Mouse (Mus musculus): ENCODE data around the gene Dpf3. TPM values are rescaled to one million over a fixed set of nuclear protein-coding genes. Genes with fewer than 3 reads are reported as not detected.

Dpf3 gene
- polyA plus RNA-seq, 1 experiment, result 4.0 TPM

DNA sequence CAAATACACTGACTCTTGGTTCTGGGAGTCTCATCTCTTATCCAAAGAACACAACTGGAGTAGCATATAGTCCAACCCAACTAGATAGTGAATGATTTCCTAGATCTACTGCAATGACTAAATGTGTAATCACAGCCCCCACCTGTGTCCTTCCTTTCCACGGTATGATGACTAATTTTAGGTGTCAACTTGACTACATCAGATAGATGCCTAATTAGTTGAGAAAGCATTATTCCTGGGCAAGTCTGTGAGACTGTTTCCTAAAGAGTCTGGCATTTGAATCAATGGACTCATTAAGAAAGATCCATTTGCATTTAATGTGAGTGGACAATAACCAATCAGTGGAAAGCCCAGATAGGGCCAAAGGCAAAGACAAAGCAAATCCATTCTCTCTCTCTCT is 307.7 kb downstream of the Dpf3 start:
- H3K27ac ChIP-seq (ENCODE audit: insufficient read depth, low read depth, low read length), result no peak overlapping the region
- H3K4me1 ChIP-seq (ENCODE audit: control insufficient read depth, insufficient read depth, low read length), result no peaks in the 10 kb centered on the region
- no peak for DNase-seq
- H3K36me3 ChIP-seq (ENCODE audit: control insufficient read depth, insufficient read depth, low read length), result no peaks in the 10 kb centered on the region
- TF ChIP-seq CTCF (conservative IDR thresholded peaks at IDR 0.05; ENCODE audit: insufficient read depth, insufficient read length, low read depth, low read length), result no peak
- no peaks in the 10 kb centered on the region for H3K27me3 ChIP-seq (replicated peaks; ENCODE audit: control insufficient read depth, insufficient read depth, low read length)
- no peak overlapping the region for H3K4me3 ChIP-seq (ENCODE audit: insufficient read depth, low read depth, low read length)
- 66% methylated on average over 1 of the region's 1 CpGs for WGBS

DNA sequence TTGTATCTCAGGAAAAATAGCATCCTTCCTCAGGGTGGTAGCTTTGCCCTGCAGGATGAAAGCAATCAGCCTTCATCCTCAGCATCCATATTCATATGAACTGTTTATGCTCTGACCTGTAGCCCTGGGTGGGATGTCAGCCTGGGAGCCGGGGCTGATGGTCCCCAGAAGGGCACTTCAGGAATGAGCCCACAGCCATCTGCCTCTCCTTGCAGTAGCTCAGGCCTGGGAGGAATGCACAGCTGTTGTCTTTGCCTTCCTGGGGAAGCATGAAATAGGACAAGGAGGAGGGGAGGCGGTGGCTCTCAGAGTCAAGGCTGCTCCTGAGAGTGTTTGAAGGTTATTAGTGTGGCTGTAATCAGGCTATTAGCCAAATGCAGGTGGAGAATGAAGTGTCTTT is 308.7 kb downstream of the Dpf3 start:
- Histone ChIP-seq H3K27me3 (replicated peaks; ENCODE audit: control insufficient read depth, insufficient read depth, low read length) (no peaks in the 10 kb centered on the region), H3K27ac (ENCODE audit: insufficient read depth, low read depth, low read length) (no peak overlapping the region), H3K36me3 (ENCODE audit: control insufficient read depth, insufficient read depth, low read length) (no peaks in the 10 kb centered on the region), H3K4me1 (ENCODE audit: control insufficient read depth, insufficient read depth, low read length) (no peaks in the 10 kb centered on the region), H3K4me3 (ENCODE audit: insufficient read depth, low read depth, low read length) (no peak overlapping the region)
- TF ChIP-seq POLR2A (IDR thresholded peaks at IDR 0.05; ENCODE audit: low read depth, low read length), result no peak
- WGBS, result 72% methylated on average over 2 of the region's 2 CpGs
- DNase-seq, result no peak

GRCm38 (mm10) chr12:83169495-83170209 is 317.9 kb downstream of the Dpf3 start:
- WGBS, result 30% methylated on average over 12 of the region's 12 CpGs
- TF ChIP-seq CTCF (conservative IDR thresholded peaks at IDR 0.05; ENCODE audit: insufficient read depth, insufficient read length, low read depth, low read length) (no peak), POLR2A (IDR thresholded peaks at IDR 0.05; ENCODE audit: low read depth, low read length) (no peak)
- H3K36me3 ChIP-seq (ENCODE audit: control insufficient read depth, insufficient read depth, low read length), result no peaks in the 10 kb centered on the region
- no peaks in the 10 kb centered on the region for H3K27me3 ChIP-seq (replicated peaks; ENCODE audit: control insufficient read depth, insufficient read depth, low read length)
- H3K27ac ChIP-seq (ENCODE audit: insufficient read depth, low read depth, low read length), result no peak overlapping the region
- DNase-seq, result no peak
- no peaks in the 10 kb centered on the region for H3K4me1 ChIP-seq (ENCODE audit: control insufficient read depth, insufficient read depth, low read length)
- H3K4me3 ChIP-seq (ENCODE audit: insufficient read depth, low read depth, low read length), result no peak overlapping the region

DNA sequence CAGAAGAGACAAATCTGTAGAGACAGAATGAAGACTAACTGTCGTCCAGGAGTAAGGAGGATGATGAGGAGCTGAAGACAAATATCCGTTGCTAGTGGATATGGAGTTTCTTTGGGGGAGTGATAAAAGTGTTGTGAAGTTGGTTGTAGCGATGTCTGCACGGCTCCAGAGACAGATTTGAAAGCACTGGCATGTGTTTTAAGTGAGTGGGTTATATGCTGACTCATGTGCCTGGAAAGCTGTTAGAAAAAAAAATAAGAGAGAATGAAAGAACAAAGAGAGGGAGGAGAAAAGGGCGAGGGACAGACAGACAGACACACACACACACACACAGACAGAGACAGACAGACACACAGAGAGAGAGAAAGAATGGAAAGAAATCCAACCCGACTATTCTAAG is 319.2 kb downstream of the Dpf3 start:
- H3K27me3 ChIP-seq (replicated peaks; ENCODE audit: control insufficient read depth, insufficient read depth, low read length), result no peaks in the 10 kb centered on the region
- 82% methylated on average over 6 of the region's 6 CpGs for WGBS
- H3K27ac ChIP-seq (ENCODE audit: insufficient read depth, low read depth, low read length), result no peak overlapping the region
- no peak for TF ChIP-seq CTCF (conservative IDR thresholded peaks at IDR 0.05; ENCODE audit: insufficient read depth, insufficient read length, low read depth, low read length)
- TF ChIP-seq POLR2A (IDR thresholded peaks at IDR 0.05; ENCODE audit: low read depth, low read length), result no peak
- H3K4me3 ChIP-seq (ENCODE audit: insufficient read depth, low read depth, low read length), result no peak overlapping the region
- H3K4me1 ChIP-seq (ENCODE audit: control insufficient read depth, insufficient read depth, low read length), result no peaks in the 10 kb centered on the region
- DNase-seq, result no peak
- H3K36me3 ChIP-seq (ENCODE audit: control insufficient read depth, insufficient read depth, low read length), result no peaks in the 10 kb centered on the region

- no peak for TF ChIP-seq CTCF (conservative IDR thresholded peaks at IDR 0.05; ENCODE audit: insufficient read depth, insufficient read length, low read depth, low read length)
- no peak for TF ChIP-seq POLR2A (IDR thresholded peaks at IDR 0.05; ENCODE audit: low read depth, low read length)
- no peaks in the 10 kb centered on the region for H3K4me1 ChIP-seq (ENCODE audit: control insufficient read depth, insufficient read depth, low read length)
- H3K4me3 ChIP-seq (ENCODE audit: insufficient read depth, low read depth, low read length), result no peak overlapping the region
- no peak overlapping the region for H3K27ac ChIP-seq (ENCODE audit: insufficient read depth, low read depth, low read length)
- H3K36me3 ChIP-seq (ENCODE audit: control insufficient read depth, insufficient read depth, low read length), result no peaks in the 10 kb centered on the region
- DNase-seq, result no peak
- WGBS, result 86% methylated on average over 1 of the region's 1 CpGs
- no peaks in the 10 kb centered on the region for H3K27me3 ChIP-seq (replicated peaks; ENCODE audit: control insufficient read depth, insufficient read depth, low read length)
Observed at GRCm38 (mm10) chr12:83165058-83165457, 322.5 kb downstream of the Dpf3 start.

Other genes starting within 250 kb of the Dpf3 start
- gene Dcaf4, start 32.8 kb upstream of the Dpf3 start, polyA plus RNA-seq (2012; rRNA removed), result 11.2 and 12.5 TPM in 2 replicates
- 29.0 and 32.0 TPM in 2 replicates for gene Zfyve1, start 109.5 kb upstream of the Dpf3 start, polyA plus RNA-seq (2012; rRNA removed)
- 17.9 and 21.2 TPM in 2 replicates for gene Rbm25, start 143.5 kb upstream of the Dpf3 start, polyA plus RNA-seq (2012; rRNA removed)
- gene Psen1, start 200.4 kb upstream of the Dpf3 start, polyA plus RNA-seq (2012; rRNA removed), result 32.7 and 39.0 TPM in 2 replicates